Mouse (Mus musculus): ENCODE results near the gene Crkl. TPM values are rescaled to one million over a fixed set of nuclear protein-coding genes. Genes with fewer than 3 reads are reported as not detected.

Crkl gene
- 117 and 120 TPM in 2 replicates for polyA plus RNA-seq (2015; fragmentation: Nextera tagmentation; extraction: Ambion mirVana)

- peak; percentile 98 for ATAC-seq (replicated peaks)
- WGBS, result under 1% methylated on average over 62 of the region's 63 CpGs
- peak within 1 kb of the TSS; percentile 92 for H3K4me2 ChIP-seq (replicated peaks)
- peak within 1 kb of the TSS; percentile 96 for H3K9ac ChIP-seq (replicated peaks)
- peak within 1 kb of the TSS; percentile 98 for H3K27ac ChIP-seq (replicated peaks)
- no peaks in the 10 kb centered on the region for H3K27me3 ChIP-seq
- peak within 1 kb of the TSS; percentile 95 for H3K4me3 ChIP-seq
- peaks cover 31% of the 10 kb centered on the region for H3K4me1 ChIP-seq
- no peaks in the 10 kb centered on the region for H3K9me3 ChIP-seq
- peaks cover 5% of the 10 kb centered on the region; the same call in 1 of the 2 replicates for H3K36me3 ChIP-seq
Observed at GRCm38 (mm10) chr16:17451541-17452372, at the start of gene Crkl. Gene Crkl, plus strand, starts transcription at chr16:17451987.

GRCm38 (mm10) chr16:17402855-17403254 is 48.9 kb upstream of the Crkl start:
- Histone ChIP-seq H3K4me3 (no peak overlapping the region), H3K27ac (replicated peaks) (no peak overlapping the region), H3K36me3 (peaks cover 3% of the 10 kb centered on the region; the same call in 1 of the 2 replicates), H3K4me2 (replicated peaks) (no peak overlapping the region), H3K4me1 (peaks cover 28% of the 10 kb centered on the region), H3K9me3 (no peaks in the 10 kb centered on the region), H3K9ac (replicated peaks) (no peak overlapping the region), H3K27me3 (no peaks in the 10 kb centered on the region)
- WGBS, result 77% methylated on average over 1 of the region's 1 CpGs
- no peak for ATAC-seq (replicated peaks)

- Histone ChIP-seq H3K36me3 (peaks cover 3% of the 10 kb centered on the region; the same call in 1 of the 2 replicates), H3K9ac (replicated peaks) (peak overlapping the region; percentile 76), H3K9me3 (no peaks in the 10 kb centered on the region), H3K4me1 (peaks cover 35% of the 10 kb centered on the region), H3K4me3 (peak overlapping the region; percentile 79), H3K27ac (replicated peaks) (peak overlapping the region; percentile 85), H3K27me3 (no peaks in the 10 kb centered on the region), H3K4me2 (replicated peaks) (peak overlapping the region; percentile 50)
- ATAC-seq (replicated peaks), result peak; percentile 88
- WGBS, result 0% methylated on average over 22 of the region's 22 CpGs
Observed at GRCm38 (mm10) chr16:17405271-17405696, 46.5 kb upstream of the Crkl start.

- Histone ChIP-seq H3K9ac (replicated peaks) (peak within 1 kb of the TSS; percentile 76), H3K4me2 (replicated peaks) (peak within 1 kb of the TSS; percentile 56), H3K36me3 (peaks cover 3% of the 10 kb centered on the region; the same call in 1 of the 2 replicates), H3K27ac (replicated peaks) (peak within 1 kb of the TSS; percentile 85), H3K27me3 (no peaks in the 10 kb centered on the region), H3K4me3 (peak within 1 kb of the TSS; percentile 79), H3K9me3 (no peaks in the 10 kb centered on the region), H3K4me1 (peaks cover 35% of the 10 kb centered on the region)
- under 1% methylated on average over 69 of the region's 69 CpGs for WGBS
- peak; percentile 98 for ATAC-seq (replicated peaks)
Observed at GRCm38 (mm10) chr16:17405736-17406443, 45.9 kb upstream of the Crkl start, which contains the start of the genes Snap29 and Pi4ka. Gene Snap29, plus strand, starts transcription at chr16:17405986. Gene Pi4ka, minus strand, starts transcription at chr16:17406314.

GRCm38 (mm10) chr16:17406512-17407231 is 45.1 kb upstream of the Crkl start:
- peak overlapping the region; percentile 56 for H3K4me2 ChIP-seq (replicated peaks)
- H3K4me3 ChIP-seq, result peak overlapping the region; percentile 79
- WGBS, result 35% methylated on average over 9 of the region's 9 CpGs
- H3K9me3 ChIP-seq, result no peaks in the 10 kb centered on the region
- peaks cover 3% of the 10 kb centered on the region; the same call in 1 of the 2 replicates for H3K36me3 ChIP-seq
- ATAC-seq (replicated peaks), result no peak
- H3K4me1 ChIP-seq, result peaks cover 35% of the 10 kb centered on the region
- no peaks in the 10 kb centered on the region for H3K27me3 ChIP-seq
- peak overlapping the region; percentile 76 for H3K9ac ChIP-seq (replicated peaks)
- H3K27ac ChIP-seq (replicated peaks), result peak overlapping the region; percentile 85; the same call in 1 of the 2 replicates

GRCm38 (mm10) chr16:17409046-17409445 is 42.7 kb upstream of the Crkl start:
- Histone ChIP-seq H3K27me3 (no peaks in the 10 kb centered on the region), H3K9me3 (no peaks in the 10 kb centered on the region), H3K4me1 (peaks cover 33% of the 10 kb centered on the region), H3K27ac (replicated peaks) (no peak overlapping the region), H3K4me3 (no peak overlapping the region), H3K36me3 (no peaks in the 10 kb centered on the region; the same call in 1 of the 2 replicates), H3K9ac (replicated peaks) (no peak overlapping the region), H3K4me2 (replicated peaks) (no peak overlapping the region)
- 88% methylated on average over 2 of the region's 2 CpGs for WGBS
- no peak for ATAC-seq (replicated peaks)

GRCm38 (mm10) chr16:17410209-17410608 is 41.6 kb upstream of the Crkl start:
- WGBS, result 77% methylated on average over 4 of the region's 4 CpGs
- H3K9ac ChIP-seq (replicated peaks), result no peak overlapping the region
- H3K27ac ChIP-seq (replicated peaks), result no peak overlapping the region
- H3K4me1 ChIP-seq, result peaks cover 22% of the 10 kb centered on the region
- ATAC-seq (replicated peaks), result no peak
- no peaks in the 10 kb centered on the region; the same call in 1 of the 2 replicates for H3K36me3 ChIP-seq
- H3K4me3 ChIP-seq, result no peak overlapping the region
- no peaks in the 10 kb centered on the region for H3K27me3 ChIP-seq
- no peak overlapping the region for H3K4me2 ChIP-seq (replicated peaks)
- no peaks in the 10 kb centered on the region for H3K9me3 ChIP-seq

- WGBS, result 68% methylated on average over 3 of the region's 3 CpGs
- H3K9me3 ChIP-seq, result no peaks in the 10 kb centered on the region
- H3K27me3 ChIP-seq, result no peaks in the 10 kb centered on the region
- no peak for ATAC-seq (replicated peaks)
- H3K27ac ChIP-seq (replicated peaks), result no peak overlapping the region
- no peaks in the 10 kb centered on the region for H3K4me1 ChIP-seq
- no peak overlapping the region for H3K9ac ChIP-seq (replicated peaks)
- H3K4me2 ChIP-seq (replicated peaks), result no peak overlapping the region
- peaks cover 68% of the 10 kb centered on the region for H3K36me3 ChIP-seq
- H3K4me3 ChIP-seq, result no peak overlapping the region
Observed at GRCm38 (mm10) chr16:17423021-17423420, 28.8 kb upstream of the Crkl start.

GRCm38 (mm10) chr16:17432576-17432975 is 19.2 kb upstream of the Crkl start:
- H3K27me3 ChIP-seq, result no peaks in the 10 kb centered on the region
- 82% methylated on average over 2 of the region's 2 CpGs for WGBS

GRCm38 (mm10) chr16:17452373-17452715 is 557 bp downstream of the Crkl start:
- under 1% methylated on average over 24 of the region's 24 CpGs for WGBS

More at GRCm38 (mm10) chr16:17432576-17432975, 19.2 kb upstream of the Crkl start:
- no peak for ATAC-seq (replicated peaks)
- peaks cover 14% of the 10 kb centered on the region for H3K36me3 ChIP-seq
- H3K9ac ChIP-seq (replicated peaks), result no peak overlapping the region
- no peak overlapping the region for H3K27ac ChIP-seq (replicated peaks)
- H3K4me1 ChIP-seq, result no peaks in the 10 kb centered on the region
- H3K4me3 ChIP-seq, result no peak overlapping the region
- H3K9me3 ChIP-seq, result no peaks in the 10 kb centered on the region
- no peak overlapping the region for H3K4me2 ChIP-seq (replicated peaks)

GRCm38 (mm10) chr16:17456901-17457300 is 5.1 kb downstream of the Crkl start:
- Histone ChIP-seq H3K4me3 (no peak overlapping the region), H3K27me3 (no peaks in the 10 kb centered on the region), H3K27ac (replicated peaks) (no peak overlapping the region; the same call in 1 of the 2 replicates), H3K36me3 (peaks cover 17% of the 10 kb centered on the region), H3K9me3 (no peaks in the 10 kb centered on the region), H3K4me2 (replicated peaks) (no peak overlapping the region), H3K9ac (replicated peaks) (no peak overlapping the region), H3K4me1 (peaks cover 39% of the 10 kb centered on the region)
- WGBS, result 97% methylated on average over 1 of the region's 1 CpGs
- ATAC-seq (replicated peaks), result no peak

More at GRCm38 (mm10) chr16:17452373-17452715, 557 bp downstream of the Crkl start:
- H3K4me2 ChIP-seq (replicated peaks), result peak overlapping the region; percentile 92
- H3K4me3 ChIP-seq, result peak overlapping the region; percentile 95
- no peaks in the 10 kb centered on the region for H3K9me3 ChIP-seq
- peak overlapping the region; percentile 98 for H3K27ac ChIP-seq (replicated peaks)
- ATAC-seq (replicated peaks), result no peak; the same call in 1 of the 2 replicates
- peaks cover 36% of the 10 kb centered on the region for H3K4me1 ChIP-seq
- H3K27me3 ChIP-seq, result no peaks in the 10 kb centered on the region
- peak overlapping the region; percentile 96 for H3K9ac ChIP-seq (replicated peaks)
- peaks cover 5% of the 10 kb centered on the region; the same call in 1 of the 2 replicates for H3K36me3 ChIP-seq

Data from forebrain, embryonic 15.5 days (tissue).